Mouse (Mus musculus) ovary, postnatal 36 days (tissue): ENCODE data around the gene Tff2.

ENCODE experiments used
- DNase-seq: peaks from one replicate; pipeline ENCODE4 v3.0.0; 2022; ENCODE audit warnings: low spot score, mixed read lengths

Tff2 gene

DNA sequence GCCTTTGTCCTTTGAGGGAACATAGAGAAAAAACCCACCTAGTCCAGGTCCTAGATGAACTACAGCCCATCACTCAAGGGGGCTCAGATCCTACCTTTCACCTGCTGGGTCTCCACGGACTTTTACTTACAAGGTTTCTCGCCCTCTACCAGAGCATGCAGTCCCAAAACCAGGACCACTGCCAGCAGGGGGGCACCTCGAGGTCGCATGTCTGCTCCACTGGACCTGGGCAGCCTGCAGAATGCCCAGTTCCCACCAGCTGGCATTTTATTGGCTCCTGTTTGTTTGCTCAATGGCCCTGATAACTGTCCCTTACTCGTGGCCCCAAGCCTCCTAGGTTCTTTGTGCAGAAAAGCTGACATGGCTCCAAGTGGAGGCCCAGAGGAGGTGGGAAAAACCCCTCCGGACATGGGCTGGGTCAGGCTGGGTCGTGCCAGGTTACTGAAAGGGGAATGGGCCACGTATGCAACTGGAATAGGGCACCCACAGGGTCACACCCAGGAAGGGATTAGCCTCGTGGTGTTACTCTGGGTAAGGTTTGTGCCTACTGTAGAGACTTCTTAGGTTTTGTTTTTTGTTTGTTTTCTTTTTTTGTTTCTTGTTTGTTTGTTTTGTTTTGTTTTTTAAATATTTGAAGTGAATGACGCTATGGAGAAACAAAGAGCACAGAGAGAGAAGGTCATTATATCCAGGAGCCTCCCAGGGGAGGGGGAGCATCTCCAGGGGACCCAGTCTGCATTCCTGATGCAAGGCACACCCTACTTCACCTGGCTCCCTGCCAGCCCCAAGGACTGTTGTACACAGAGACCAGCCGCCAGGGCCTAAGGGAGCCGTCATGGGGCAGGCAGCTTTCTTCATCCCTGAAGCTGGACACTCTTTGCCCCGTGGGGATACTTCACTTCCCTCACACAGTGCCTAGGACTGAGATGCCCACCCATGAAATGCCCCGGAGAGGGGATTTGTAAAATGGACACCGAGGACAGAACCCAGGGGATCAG lies at the start of gene Tff2:
Tff2 (minus strand) TSS at position 243 of the 998 bp plus-strand sequence.
- no peak for DNase-seq

DNA sequence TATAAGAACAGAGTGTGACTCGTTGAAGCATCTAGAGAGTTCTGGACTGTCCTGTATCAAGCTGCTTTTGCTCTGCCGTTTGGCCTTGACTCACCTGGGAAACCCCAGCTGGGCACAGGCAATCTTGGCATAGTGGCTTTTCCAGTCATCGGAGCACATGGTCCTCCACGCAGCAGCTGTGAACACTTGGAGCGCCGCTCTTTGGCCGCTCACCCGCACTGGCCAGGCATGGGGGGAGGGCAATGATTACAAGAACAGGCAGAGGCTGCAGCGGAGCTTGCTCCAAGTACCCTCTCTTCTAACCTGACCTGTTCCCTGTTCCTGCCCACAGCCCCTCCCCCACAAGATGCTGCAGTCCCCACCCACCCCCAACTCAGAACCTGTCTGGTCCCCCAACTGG lies 49.3 kb upstream of the Tff2 start:
- DNase-seq: no peak

DNA sequence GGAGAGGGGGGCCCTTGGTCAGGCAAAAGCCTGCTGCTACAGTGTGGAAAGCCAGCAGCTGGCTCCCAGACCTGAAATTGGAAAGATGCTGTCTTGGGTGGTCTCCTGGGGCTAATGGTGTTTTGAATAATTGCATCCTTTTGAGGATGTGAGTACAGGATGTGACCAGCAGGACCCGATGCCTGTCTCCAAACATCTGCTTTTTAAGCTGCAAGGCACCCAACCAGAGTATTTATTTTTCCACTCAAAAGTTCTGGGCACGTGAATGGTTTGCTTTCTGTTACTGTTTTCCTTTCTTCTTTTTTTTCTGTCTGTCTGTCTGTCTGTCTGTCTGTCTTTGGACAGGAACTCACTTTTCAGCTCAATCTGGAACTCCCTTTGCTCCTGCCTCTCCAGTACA lies 48.6 kb upstream of the Tff2 start:
- DNase-seq: no peak

DNA sequence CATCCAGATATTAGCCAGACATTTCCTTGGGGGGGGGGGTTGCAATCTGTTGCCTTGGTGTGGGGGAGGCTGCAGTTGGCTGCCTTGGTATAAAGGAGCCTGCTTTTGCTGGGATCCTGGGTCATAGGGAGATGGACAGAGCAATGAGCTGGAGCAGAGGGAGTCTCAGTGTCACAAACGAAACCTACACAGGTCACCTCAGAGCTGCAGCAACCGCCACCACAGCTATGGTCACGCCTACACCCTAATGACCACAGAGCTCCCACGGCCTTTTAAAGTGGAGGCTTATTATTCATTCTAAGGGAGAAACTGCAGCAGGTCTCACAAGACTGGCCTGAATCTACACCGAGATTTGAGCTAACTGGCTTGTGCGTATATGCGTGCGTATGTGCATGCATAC lies 47.7 kb upstream of the Tff2 start:
- no peak for DNase-seq

DNA sequence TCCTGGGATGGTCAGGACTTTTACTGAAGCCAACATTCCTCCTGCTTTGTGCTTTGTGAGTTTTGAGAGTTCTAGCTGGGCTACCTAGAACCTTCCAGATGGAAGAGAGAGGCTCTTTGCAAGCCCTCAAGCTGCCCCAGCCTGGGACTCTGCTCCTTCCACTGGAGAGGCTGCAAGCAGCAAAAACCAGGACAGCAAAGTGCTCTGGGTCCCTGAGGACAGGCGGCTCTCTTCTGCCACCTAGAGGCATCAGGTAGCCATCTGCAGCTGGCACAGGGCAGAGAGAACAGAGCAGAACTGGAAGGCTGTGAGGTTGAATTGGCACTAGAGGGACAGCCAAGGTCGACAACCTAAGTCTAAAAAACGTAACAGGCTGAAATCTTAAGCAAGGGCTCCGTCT lies 43.3 kb upstream of the Tff2 start:
- DNase-seq: peak; percentile 59

DNA sequence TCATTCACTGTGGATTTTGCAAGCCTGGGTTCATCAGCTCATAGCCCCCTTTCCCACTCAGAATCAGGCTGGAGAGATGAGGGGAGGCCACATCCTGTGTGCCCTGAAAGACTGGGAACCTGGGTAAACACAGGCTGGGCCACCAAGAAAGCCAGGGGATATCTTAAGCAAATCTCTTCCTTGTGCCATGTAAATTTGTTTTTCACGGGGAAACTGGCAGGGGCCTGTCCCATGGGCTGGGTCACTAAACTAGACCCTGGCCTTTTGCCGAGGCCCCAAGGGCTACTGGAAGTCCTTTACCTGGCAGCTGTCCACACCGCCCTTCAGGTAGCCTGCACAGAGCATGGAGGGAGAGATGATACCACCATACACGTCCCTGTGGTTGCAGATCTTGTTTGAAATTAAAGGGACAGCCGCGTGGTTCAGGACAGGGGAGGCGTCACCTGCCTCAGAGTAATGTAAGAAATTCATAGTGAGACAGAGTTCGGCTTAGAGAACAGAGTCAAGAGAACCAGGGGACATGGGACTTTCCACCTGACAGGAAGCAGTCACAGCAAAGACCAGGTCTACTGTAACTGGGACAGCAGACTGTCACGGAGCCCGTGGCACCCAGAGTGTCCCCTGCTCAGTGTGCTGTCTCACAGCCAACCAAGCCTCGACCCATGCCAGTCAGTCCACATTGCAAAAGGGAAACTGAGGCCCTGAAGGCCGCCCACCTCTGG lies 40.3 kb upstream of the Tff2 start:
- no peak for DNase-seq

DNA sequence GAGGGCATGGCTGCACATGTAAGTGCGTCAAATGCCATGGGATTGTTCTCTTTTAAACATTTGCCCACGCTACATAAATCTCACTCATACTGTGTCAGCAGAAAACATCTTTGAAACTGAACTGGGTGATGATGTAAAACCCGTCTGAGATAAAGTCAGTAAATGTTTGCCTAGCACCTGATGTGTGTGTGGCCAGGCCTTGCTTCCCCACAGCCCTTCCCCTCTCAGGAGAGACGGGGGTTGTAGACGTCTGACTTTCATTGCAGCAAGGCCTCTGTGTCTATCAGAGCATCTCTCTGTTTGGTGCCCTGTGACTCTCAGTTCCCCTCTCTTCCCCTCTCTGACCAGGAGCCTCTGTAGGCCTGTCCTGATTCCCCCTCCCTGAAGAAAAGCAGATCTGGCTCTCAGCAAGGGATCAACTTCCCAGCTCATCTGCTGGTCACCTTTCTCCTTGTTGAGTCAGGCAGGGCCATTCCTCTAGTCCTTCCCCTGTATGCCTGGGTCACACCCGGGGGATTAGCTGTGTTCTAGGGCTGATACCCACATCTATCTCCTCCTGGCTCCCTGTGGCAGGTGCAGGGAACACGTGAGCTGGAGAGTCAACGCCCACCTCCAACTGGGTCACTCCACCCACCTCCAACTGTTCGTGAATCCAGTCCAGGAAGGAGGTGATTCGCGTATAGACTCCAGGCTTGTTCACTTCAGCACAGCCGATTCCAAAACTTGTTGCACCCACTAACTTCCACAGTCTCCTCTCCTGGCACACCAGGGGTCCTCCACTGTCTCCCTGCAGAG lies 39.3 kb upstream of the Tff2 start:
- DNase-seq: no peak

DNA sequence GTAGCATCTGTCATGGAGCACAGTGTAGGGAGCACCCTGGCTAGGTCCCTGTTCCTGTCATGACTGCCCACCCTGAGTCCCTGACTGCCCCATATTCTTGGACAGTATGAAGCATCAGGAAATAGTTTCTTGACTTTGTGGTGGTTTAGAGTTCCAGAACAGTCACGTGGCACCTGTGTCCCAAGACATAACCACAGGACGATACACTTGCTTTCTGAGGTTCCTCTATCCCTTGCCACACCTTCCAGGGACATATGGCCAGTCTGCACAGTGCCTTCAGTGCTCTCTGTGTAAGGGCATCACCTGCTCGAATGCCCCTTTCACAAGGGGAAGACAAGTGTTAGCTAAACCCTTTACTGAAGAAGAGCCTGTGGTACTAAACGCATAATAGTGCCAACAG lies 37.4 kb upstream of the Tff2 start:
- DNase-seq: no peak

DNA sequence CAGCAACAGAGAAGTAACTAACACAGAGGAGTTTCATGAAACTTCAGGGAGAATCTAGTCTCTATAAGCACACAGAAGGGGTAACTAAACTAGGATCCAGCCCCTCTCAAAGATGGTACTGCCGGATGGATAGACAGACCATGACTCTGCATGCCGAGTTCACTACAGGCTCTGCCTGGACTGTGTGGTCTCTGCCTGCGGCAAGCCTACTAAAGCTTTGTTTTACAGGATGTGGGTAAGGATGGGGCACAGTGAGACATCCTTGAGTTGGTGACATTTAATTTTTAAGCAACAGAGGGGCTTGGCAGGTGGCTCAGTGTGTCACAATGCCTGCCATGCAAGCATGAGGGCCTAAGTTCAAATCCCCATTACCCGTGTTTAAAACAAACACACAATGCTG lies 32.2 kb upstream of the Tff2 start:
- no peak for DNase-seq

DNA sequence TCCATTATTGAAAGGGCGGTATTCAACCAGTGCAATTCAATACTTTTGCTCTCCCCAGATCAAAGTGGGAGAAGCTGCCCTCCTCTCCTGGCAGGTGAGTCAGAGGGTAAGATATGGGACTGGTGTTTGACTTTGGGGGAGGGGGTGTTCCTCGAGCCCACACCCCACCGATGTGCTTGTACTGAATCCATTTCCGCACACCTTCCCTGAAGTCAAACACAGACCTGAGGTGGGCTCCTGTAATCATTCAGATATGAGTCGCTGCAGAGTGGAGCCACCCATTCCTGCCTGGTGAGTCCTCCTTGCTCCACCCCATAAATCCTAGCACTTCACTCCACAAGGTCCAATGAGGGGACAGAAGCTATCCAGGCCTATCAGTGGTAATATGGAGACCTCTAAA lies 25.7 kb upstream of the Tff2 start:
- DNase-seq: no peak

DNA sequence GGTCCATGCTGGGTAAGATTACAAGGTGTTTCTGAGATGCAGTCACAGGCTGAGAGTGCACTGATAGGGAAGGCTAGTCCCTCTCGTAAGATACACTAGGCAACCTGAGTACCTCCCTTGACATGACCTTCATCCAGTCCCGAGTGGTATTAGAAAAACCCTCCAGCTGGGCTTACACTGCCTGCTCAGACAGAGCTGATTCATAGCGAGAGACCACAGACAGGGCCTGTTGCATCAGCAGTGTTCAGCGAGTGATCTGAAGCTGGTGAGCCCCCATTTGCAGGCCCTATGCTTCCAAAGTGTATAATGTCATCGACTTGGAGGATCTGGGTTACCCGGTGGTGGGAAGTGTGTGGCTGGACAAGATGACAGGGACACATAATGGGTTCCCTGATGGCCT lies 21.0 kb upstream of the Tff2 start, which contains the start of gene Tff1:
Tff1 (minus strand) TSS at position 151 of the 400 bp plus-strand sequence.
- no peak for DNase-seq

DNA sequence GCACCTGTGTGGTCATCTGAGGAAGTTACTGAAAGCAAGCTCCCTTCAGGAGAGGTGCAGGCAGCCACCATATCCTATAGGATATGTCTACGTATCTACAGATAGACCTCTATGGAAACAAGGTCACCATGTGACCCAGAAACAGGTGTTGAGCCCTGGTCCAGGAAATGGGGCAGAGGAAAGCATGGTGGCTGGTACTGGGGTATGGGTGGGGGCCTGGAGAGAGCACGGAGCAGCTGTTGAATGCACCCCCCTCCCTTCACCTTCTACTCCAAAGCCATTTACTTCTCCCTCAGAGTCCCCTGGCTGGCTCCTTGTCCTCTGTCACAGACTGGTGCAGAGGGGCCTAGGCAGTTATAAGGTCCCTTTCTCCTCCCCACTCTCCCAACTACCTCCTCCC lies 19.7 kb upstream of the Tff2 start:
- no peak for DNase-seq

DNA sequence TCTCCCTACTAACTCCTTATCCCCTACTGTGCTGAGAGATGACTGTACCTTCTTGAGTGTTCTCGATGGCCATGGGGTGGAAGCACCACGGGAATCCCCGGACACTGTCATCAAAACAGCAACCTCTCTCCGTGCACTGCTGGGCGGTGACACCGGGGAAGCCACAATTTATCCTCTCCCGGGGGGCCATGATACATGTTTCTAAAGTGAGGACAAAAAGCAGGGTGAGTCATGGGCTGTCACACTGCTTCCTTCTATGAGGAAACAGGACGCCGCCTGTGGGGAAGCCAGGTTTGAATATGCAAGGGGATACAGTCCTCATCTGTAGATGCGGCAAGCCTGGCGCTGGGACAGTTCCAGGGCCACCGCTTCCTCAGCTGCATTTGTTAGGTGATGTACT lies 18.5 kb upstream of the Tff2 start:
- DNase-seq: no peak

DNA sequence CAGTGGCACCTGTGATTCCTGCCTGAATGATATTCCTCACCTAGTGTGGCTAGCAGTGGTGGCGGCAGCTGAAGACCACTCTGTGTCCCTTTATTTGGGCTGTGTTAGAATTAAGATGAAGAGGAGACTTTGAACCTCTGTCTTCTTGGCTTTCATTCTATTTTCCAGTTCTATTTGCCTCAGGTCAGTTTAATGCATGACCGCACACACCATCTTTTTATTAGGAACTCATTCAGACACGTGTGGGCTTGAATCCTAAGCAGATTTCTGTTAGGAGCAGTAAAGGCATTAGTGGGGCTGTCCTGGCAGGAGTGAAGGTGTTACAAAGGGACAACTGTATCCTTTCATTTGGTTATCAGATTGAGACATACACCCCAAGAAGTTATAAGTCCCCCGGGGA lies 16.2 kb upstream of the Tff2 start:
- no peak for DNase-seq

DNA sequence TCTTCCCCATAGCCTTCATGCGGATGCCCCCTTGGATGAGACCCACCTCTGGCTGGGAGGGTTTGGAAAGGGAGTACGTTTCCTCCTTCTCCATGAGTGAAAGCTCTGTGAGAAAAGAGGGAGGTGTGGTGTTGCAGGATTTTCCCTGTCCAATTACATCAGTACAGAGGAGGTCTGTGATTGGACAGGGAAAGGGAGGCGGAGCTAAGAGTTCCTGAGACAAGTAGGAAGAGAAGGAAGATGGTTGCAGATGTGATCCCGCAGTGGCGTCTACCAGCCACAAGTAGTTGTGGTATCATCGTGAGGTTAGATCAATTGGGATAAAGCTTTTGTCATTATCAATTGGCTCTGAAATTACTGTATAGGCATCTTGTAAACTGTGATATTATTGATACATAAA lies 13.8 kb upstream of the Tff2 start:
- no peak for DNase-seq

DNA sequence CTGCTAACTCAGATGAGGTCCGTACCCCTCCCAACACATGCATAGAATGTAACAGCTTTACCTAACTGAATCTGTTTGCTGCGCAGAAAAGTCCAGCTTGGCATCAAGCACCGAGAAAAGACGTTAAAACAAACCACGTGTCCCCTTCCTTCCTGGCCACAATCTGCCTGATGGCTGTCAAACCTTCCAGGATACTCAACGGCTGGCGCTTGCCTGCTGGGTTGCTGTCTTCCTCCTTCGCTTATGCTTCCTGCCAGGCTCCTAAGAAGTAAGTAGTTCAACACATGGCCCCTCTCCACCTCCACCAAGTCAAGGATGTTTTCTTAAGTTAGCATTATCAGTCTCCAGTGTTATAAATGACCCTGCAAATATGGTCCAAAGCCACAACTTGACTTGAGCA lies 9.7 kb upstream of the Tff2 start:
- DNase-seq: no peak

DNA sequence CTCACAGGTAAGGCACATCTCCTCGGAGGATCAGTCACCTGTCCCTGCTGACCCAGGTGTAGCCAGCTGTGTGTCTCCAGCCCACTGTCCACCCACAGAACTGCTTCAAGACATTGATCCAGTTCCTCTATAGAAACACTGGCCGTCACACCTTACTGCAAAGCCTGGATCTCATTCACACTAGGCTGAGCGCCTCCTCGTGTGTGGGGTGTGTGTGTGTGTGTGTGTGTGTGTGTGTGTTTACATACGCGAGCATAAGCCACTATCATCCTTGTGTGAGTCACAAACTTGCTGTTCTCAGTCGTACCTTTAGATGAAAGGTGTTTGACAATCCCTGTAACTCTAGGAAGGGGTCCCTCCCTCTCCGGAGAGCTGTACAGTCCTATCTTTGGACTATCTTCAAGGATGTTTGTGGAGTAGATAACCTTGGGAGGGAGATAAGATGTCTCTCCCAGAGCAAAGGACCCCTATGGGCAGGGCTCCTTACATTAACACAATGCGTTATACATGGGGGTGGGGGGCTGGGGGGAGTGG lies 9.0 kb upstream of the Tff2 start:
- no peak for DNase-seq

DNA sequence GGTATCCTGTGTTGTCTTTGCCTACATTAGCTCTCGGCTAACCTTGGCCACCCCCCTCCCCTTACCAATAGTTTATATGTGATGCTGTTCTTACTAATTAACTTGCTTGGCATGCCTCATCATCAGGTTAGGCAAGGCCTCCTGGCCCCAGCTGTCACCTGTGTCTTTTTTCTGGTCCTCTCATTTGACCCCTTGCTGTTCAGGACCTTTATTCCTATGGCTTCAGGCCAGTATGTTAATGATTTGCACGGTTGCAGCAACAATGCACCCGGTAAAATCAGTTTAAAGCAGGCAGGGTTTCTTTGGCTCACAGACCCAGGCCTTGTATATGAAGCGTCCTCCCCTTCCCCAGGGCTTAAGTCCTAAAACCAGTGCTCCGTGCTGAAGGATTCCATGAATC lies 8.4 kb upstream of the Tff2 start:
- DNase-seq: no peak

DNA sequence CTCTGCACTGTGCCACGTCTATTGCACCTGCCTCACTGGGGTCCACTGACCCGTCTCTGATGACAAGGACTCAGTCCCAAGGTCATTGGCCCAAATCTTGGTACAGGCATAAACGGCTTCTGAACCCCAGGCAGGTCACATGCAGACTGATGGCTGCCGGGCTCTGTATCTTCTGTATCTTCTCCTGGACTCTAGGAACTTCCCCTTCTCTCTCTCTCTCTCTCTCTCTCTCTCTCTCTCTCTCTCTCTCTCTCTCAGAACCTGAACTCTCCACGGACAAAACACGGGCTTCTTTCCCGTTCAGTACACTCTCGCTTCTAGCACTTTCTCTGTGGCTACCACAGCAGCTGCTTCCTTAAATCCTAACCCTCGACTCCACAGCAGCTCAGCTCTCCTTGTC lies 1.9 kb upstream of the Tff2 start:
- no peak for DNase-seq

DNA sequence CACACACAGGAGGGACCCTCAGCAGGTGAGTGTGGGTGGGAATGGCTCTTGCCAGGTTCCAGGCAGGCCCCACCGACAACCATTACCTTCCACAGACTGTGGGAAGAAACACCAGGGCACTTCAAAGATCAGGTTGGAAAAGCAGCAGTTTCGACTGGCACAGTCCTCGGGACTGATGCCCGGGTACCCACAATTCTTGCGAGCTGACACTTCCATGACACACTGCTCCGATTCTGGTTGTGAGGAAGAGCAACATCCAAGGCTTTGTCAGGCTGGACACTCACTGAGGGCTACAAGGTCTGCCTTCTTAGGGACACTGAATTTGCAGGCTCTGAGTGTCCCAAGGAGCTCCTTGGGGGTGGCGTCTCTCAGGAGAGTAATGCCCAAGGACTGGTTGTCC lies 2.0 kb downstream of the Tff2 start:
- no peak for DNase-seq

DNA sequence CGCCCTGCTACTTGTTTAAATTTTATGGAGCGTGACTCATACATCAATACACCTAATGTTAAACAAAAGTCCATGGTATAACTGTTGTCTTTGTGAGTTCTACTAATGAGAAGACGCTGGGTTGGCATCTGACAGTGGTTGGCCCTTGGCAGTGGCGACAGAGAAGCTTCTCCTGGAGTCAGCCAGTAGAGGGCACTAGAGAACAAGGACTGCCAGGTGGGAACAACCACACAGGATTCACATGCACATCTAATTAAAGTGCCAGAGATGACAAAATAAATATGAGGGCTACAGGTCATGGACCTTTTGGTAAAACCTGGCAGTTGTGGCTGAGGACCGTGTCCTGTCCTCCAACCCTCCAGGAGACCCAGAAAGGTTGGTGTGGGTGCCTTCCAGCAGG lies 5.7 kb downstream of the Tff2 start:
- peak; percentile 39 for DNase-seq

DNA sequence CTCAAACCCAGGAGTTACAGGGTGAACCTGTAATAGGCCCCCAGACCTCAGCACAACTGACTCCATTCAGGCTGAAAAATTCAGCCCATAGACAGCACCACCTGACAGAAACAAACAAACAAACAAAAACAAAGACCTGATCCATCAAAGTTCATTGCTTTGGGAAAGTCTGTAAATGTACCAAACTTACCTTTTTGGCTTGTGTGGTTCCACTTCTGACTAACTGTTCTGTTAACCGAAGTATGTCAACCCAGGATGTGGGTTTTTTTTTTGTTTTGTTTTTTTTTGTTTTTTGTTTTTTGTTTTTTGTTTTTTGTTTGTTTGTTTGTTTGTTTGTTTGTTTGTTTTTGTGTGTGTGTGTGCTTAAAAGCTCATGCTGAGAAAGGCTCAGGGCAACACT lies 7.3 kb downstream of the Tff2 start:
- DNase-seq: no peak
